Mouse (Mus musculus) neural tube, embryonic 15.5 days (tissue): ENCODE data around the gene A530032D15Rik. TPM values are rescaled to one million over a fixed set of nuclear protein-coding genes. Genes with fewer than 3 reads are reported as not detected.
"Not testable (repeated sequence)": the region's sequence is repeated elsewhere in the genome, so short reads cannot be mapped to it uniquely, and the experiment has no call there.

Experiments used
- ATAC-seq: fragments of 200-750 bp; cut with Nextera tagmentation; 2 replicates; pipeline ENCODE4 v1.8.0; 2017; ENCODE audit warnings: mild to moderate bottlenecking, moderate TSS enrichment, moderate library complexity; ENCODE audit not compliant: low FRiP score
- H3K27ac ChIP-seq: fragments of 300-500 bp; sonication (generic); replicated peaks from 2 replicates; pipeline ENCODE4 v1.5.1; 2015; ENCODE audit warnings: mild to moderate bottlenecking, inconsistent platforms
- H3K27me3 ChIP-seq: fragments of 300-500 bp; sonication (generic); replicated peaks from 2 replicates; pipeline ENCODE4 v1.6.1; 2015; ENCODE audit warnings: inconsistent platforms
- H3K36me3 ChIP-seq: fragments of 300-500 bp; sonication (generic); 2 replicates; pipeline ENCODE4 v1.6.1; 2015; ENCODE audit warnings: inconsistent platforms
- H3K4me1 ChIP-seq: fragments of 300-500 bp; sonication (generic); 2 replicates; pipeline ENCODE4 v1.6.1; 2015; ENCODE audit warnings: inconsistent platforms
- H3K4me2 ChIP-seq: fragments of 300-500 bp; sonication (generic); 2 replicates; pipeline ENCODE4 v1.6.1; 2015; ENCODE audit warnings: inconsistent platforms, mild to moderate bottlenecking, moderate library complexity
- H3K4me3 ChIP-seq: fragments of 300-500 bp; sonication (generic); replicated peaks from 2 replicates; pipeline ENCODE4 v1.5.1; 2015; ENCODE audit warnings: mild to moderate bottlenecking, inconsistent platforms
- H3K9ac ChIP-seq: fragments of 300-500 bp; sonication (generic); replicated peaks from 2 replicates; pipeline ENCODE4 v1.6.1; 2015; ENCODE audit warnings: mild to moderate bottlenecking, inconsistent platforms
- H3K9me3 ChIP-seq: fragments of 300-500 bp; sonication (generic); replicated peaks from 2 replicates; pipeline ENCODE4 v1.6.1; 2016; ENCODE audit warnings: inconsistent platforms
- WGBS: fragments of 180-500 bp; shearing (Covaris S2); methylation state at CpG from one replicate; pipeline ENCODE4 v1.1.7; 2015; ENCODE audit warnings: mixed read lengths; 5-methylcytosine and 5-hydroxymethylcytosine counted together
- polyA plus RNA-seq: library from polyadenylated mRNA; unstranded; fragments of >200 nt; fragmentation: Nextera tagmentation; extraction: Ambion mirVana; gene quantifications from 2 replicates; pipeline ENCODE4 v1.2.1, GENCODE M21; 2015

A530032D15Rik gene
- polyA plus RNA-seq, result not detected in 2 replicates

- not testable (repeated sequence) for H3K9ac ChIP-seq, H3K36me3 ChIP-seq, H3K4me1 ChIP-seq, H3K27me3 ChIP-seq, H3K4me3 ChIP-seq, H3K4me2 ChIP-seq, H3K9me3 ChIP-seq, ATAC-seq, H3K27ac ChIP-seq
- 69% methylated on average over 2 of the region's 7 CpGs for WGBS
Measured at GRCm38 (mm10) chr1:85109753-85110152, at the start of gene A530032D15Rik. Gene A530032D15Rik (minus strand): TSS chr1:85109853.

DNA sequence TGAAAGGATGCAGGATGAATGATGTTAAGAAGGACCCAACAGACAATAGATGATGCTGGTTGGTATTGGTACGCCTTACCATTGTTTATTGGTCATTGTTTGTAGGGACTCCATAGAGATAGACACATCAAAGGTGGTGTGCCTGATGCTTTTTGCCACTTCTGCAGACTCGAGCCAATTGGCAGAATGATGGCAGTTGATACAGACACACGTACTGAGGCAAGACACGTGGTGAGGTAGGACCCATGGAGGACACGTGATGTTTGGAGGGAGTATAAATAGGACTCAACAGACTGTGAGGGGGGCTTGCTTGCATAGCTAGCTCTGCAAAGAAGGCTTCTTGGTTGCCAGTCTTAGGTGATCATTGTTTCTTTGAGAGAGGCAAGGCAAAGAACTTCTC lies 45.5 kb upstream of the A530032D15Rik start:
- not testable (repeated sequence) for H3K36me3 ChIP-seq, H3K27me3 ChIP-seq, ATAC-seq, H3K27ac ChIP-seq, H3K9ac ChIP-seq, H3K4me2 ChIP-seq, H3K4me3 ChIP-seq, H3K9me3 ChIP-seq, H3K4me1 ChIP-seq
- 83% methylated on average over 4 of the region's 5 CpGs for WGBS

- not testable (repeated sequence) for H3K27ac ChIP-seq, ATAC-seq, H3K36me3 ChIP-seq, H3K27me3 ChIP-seq, H3K4me3 ChIP-seq, H3K4me1 ChIP-seq, H3K9ac ChIP-seq, H3K4me2 ChIP-seq, H3K9me3 ChIP-seq
- 91% methylated on average over 22 of the region's 22 CpGs for WGBS
Measured at GRCm38 (mm10) chr1:85133671-85134070, 24.0 kb upstream of the A530032D15Rik start.

- not testable (repeated sequence) for H3K36me3 ChIP-seq, H3K9ac ChIP-seq, H3K4me2 ChIP-seq, H3K4me3 ChIP-seq, H3K27me3 ChIP-seq, H3K27ac ChIP-seq, H3K4me1 ChIP-seq, ATAC-seq, H3K9me3 ChIP-seq
- WGBS, result 92% methylated on average over 4 of the region's 4 CpGs
Measured at GRCm38 (mm10) chr1:85121841-85122240, 12.2 kb upstream of the A530032D15Rik start.

DNA sequence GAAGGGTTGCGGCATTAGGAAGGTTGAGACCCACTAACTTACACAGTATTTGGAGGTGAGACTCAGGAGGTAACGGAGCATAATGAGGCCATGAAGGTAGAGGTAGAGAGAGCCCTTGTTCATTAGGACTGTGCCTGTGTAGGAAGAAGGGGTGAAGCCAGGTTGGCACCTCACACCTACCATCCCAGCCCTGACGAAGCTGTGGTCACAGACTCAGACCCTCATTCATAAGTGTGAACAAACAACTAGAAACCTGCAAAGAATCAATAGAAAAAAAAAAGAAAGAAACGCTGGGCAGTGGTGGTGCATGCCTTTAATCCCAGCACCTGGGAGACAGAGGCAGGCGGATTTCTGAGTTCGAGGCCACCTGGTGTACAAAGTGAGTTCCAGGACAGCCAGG lies 8.7 kb upstream of the A530032D15Rik start:
- not testable (repeated sequence) for H3K9ac ChIP-seq, H3K4me3 ChIP-seq, ATAC-seq, H3K27ac ChIP-seq, H3K36me3 ChIP-seq, H3K4me2 ChIP-seq, H3K4me1 ChIP-seq, H3K27me3 ChIP-seq, H3K9me3 ChIP-seq
- WGBS, result 80% methylated on average over 5 of the region's 6 CpGs

DNA sequence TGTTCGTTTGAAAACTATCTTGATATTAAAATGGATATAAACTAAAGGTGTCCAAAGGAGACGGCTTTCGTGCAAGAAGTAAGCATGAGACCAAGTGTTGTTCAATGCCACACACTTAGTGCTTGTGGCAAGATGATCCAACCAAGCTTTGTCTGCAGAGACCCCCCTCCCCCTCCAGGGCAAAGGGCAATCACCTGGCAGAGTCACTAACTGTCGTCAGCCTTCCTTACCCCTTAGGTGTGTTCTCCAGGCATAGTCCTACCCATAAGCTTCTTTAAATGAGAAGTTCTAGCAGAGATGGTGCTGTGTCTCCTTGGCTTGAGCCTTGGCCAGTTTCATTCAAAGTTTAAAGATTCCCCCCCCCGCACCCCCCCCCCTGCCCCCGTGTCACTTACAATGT lies 7.9 kb upstream of the A530032D15Rik start:
- H3K4me3 ChIP-seq, H3K9me3 ChIP-seq, H3K4me2 ChIP-seq, H3K27me3 ChIP-seq, ATAC-seq, H3K9ac ChIP-seq, H3K36me3 ChIP-seq, H3K27ac ChIP-seq, H3K4me1 ChIP-seq: not testable (repeated sequence)
- 63% methylated on average over 4 of the region's 6 CpGs for WGBS

DNA sequence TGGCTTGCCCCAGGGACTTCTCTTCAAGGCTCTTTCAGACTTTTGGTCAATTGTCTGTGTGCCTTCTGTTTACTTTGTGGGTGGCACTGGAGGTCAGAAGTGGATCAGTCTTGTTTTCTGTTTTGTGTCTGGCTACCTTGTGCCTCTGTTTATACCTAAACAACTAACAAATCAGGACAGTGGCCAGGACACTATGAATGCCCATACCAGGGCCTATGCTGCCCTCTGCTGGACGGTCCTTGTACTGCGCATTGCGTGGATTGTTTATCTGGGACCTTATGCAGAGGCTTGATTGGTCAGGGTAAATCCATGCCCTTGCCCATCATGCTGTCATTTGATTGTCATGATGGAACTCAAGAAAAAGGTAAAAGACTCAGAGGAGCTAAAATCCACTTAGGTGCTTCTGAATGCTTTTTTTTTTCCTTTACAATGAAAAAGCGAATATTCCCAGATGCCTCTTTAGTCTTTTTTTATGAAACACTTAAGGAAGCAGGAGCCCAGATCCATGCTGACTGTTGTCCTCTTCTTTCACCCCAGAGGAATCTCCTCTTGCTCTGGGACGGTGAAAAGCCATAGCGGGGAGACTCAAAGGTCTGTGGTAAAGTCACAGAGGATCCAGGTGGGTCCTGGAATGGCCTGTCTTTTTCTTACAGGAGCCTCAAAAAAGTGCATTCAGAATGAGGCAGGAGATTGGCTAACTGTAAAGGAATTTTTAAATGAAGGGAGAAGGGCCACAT lies 5.2 kb upstream of the A530032D15Rik start:
- not testable (repeated sequence) for H3K4me3 ChIP-seq, H3K4me2 ChIP-seq, H3K4me1 ChIP-seq, H3K9ac ChIP-seq, H3K27me3 ChIP-seq, H3K27ac ChIP-seq, H3K36me3 ChIP-seq, ATAC-seq
- H3K9me3 ChIP-seq, result peaks cover 12% of the 10 kb centered on the region
- WGBS, result 57% methylated on average over 6 of the region's 6 CpGs

- peaks cover 12% of the 10 kb centered on the region for H3K9me3 ChIP-seq
- H3K36me3 ChIP-seq, H3K27me3 ChIP-seq, H3K9ac ChIP-seq, H3K27ac ChIP-seq, H3K4me2 ChIP-seq, H3K4me1 ChIP-seq, H3K4me3 ChIP-seq, ATAC-seq: not testable (repeated sequence)
- 84% methylated on average over 3 of the region's 3 CpGs for WGBS
Measured at GRCm38 (mm10) chr1:85114078-85114477, 4.4 kb upstream of the A530032D15Rik start.

DNA sequence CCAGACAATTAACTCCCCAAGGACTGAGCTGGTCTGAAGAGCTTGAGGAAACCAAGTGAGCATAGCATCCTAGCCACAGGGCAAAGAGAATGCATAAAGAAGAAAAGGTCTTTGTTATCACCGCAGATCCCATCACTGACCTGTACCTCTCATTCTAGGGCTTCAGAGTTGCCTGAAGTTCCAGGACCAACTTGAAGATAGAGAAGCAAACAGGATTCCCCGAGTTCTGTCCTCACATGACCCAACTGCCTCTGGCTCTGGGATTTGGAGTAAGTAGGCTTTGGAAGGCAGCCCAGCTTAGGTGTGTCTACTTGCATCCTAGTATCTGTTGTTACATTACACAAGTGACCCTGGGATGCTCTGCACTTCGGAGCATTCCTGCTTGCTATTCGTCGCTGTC lies 3.2 kb upstream of the A530032D15Rik start:
- H3K9me3 ChIP-seq, result peaks cover 12% of the 10 kb centered on the region
- not testable (repeated sequence) for H3K27me3 ChIP-seq, H3K4me1 ChIP-seq, ATAC-seq, H3K4me2 ChIP-seq, H3K27ac ChIP-seq, H3K36me3 ChIP-seq, H3K9ac ChIP-seq, H3K4me3 ChIP-seq
- 70% methylated on average over 2 of the region's 5 CpGs for WGBS

GRCm38 (mm10) chr1:85112266-85112665 lies 2.6 kb upstream of the A530032D15Rik start:
- not testable (repeated sequence) for H3K4me3 ChIP-seq, H3K4me1 ChIP-seq, H3K4me2 ChIP-seq, ATAC-seq, H3K27me3 ChIP-seq, H3K9me3 ChIP-seq, H3K36me3 ChIP-seq, H3K9ac ChIP-seq, H3K27ac ChIP-seq
- WGBS, result 90% methylated on average over 7 of the region's 7 CpGs

DNA sequence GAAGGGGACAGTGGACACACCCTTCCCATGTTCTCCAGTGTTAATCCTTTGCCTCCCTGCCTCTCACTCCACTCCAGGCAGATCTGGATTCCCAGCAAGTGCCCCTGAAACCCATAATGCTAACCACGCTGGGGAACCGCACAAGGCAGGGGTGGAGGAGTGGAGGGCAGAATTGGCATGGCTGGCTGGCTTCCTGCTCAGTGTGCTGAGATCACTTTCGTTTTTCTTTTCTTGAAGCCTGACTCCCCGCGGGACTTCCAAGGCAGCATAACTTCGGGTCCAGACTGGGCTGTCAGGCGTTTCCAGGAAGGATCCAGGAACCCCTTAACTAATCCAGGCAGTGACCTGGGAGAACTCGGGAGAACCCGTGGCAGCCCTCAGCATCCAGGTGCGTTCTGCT lies 1.9 kb upstream of the A530032D15Rik start:
- H3K4me1 ChIP-seq, H3K9ac ChIP-seq, H3K4me3 ChIP-seq, H3K27me3 ChIP-seq, H3K36me3 ChIP-seq, ATAC-seq, H3K4me2 ChIP-seq, H3K27ac ChIP-seq, H3K9me3 ChIP-seq: not testable (repeated sequence)
- WGBS, result 74% methylated on average over 10 of the region's 10 CpGs

DNA sequence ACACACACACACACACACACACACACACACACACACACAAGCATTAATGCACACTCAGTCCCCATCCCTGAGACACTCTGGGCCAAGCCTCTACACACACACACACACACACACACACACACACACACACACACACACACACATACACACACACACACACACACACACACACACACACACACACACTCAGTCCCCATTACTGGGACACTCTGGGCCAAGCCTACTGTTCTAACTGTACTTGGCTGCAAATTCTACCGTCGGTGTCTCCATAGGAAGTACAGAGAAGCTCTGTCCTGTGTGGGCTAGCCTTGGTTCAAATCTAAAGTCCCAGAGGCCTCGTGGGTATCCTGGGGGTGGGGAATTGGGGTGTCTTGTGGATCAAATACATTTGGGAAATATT lies 1.2 kb upstream of the A530032D15Rik start:
- not testable (repeated sequence) for H3K4me3 ChIP-seq, ATAC-seq, H3K27ac ChIP-seq, H3K4me2 ChIP-seq, H3K9me3 ChIP-seq, H3K4me1 ChIP-seq, H3K27me3 ChIP-seq, H3K36me3 ChIP-seq, H3K9ac ChIP-seq
- 76% methylated on average over 2 of the region's 3 CpGs for WGBS
